Mouse (Mus musculus): ENCODE results near the gene Itgb7. TPM values are rescaled to one million over a fixed set of nuclear protein-coding genes. Genes with fewer than 3 reads are reported as not detected.

The Itgb7 gene
- total and polyA plus RNA-seq, 3 experiments: 2.0 to 4.7 (median 2.4) TPM

- DNase-seq: no peak
Observed at GRCm38 (mm10) chr15:102193652-102194051, 38.1 kb downstream of the Itgb7 start.

- no peak for DNase-seq
Observed at GRCm38 (mm10) chr15:102192820-102193386, 38.8 kb downstream of the Itgb7 start.

- DNase-seq: no peak
Observed at GRCm38 (mm10) chr15:102192271-102192812, 39.4 kb downstream of the Itgb7 start.

- no peak for DNase-seq
Observed at GRCm38 (mm10) chr15:102191699-102192098, 40.0 kb downstream of the Itgb7 start.

- no peak for DNase-seq
Observed at GRCm38 (mm10) chr15:102188883-102189282, 42.9 kb downstream of the Itgb7 start.

GRCm38 (mm10) chr15:102188096-102188495, 43.6 kb downstream of the Itgb7 start:
- no peak for DNase-seq

- peak; percentile 74 for DNase-seq
Observed at GRCm38 (mm10) chr15:102186239-102186638, 45.5 kb downstream of the Itgb7 start.

- DNase-seq: no peak
Observed at GRCm38 (mm10) chr15:102183076-102183475, 48.7 kb downstream of the Itgb7 start.

GRCm38 (mm10) chr15:102179924-102180323, 51.8 kb downstream of the Itgb7 start:
- DNase-seq: no peak

- DNase-seq: no peak
Observed at GRCm38 (mm10) chr15:102179106-102179505, 52.6 kb downstream of the Itgb7 start.

GRCm38 (mm10) chr15:102178279-102178678, 53.5 kb downstream of the Itgb7 start:
- DNase-seq: peak; percentile 80

- no peak for DNase-seq
Observed at GRCm38 (mm10) chr15:102177417-102177816, 54.3 kb downstream of the Itgb7 start.

GRCm38 (mm10) chr15:102176571-102177316, 55.0 kb downstream of the Itgb7 start:
- DNase-seq: no peak

- DNase-seq: no peak
Observed at GRCm38 (mm10) chr15:102175736-102176319, 55.9 kb downstream of the Itgb7 start.

- no peak for DNase-seq
Observed at GRCm38 (mm10) chr15:102173581-102173980, 58.2 kb downstream of the Itgb7 start.

GRCm38 (mm10) chr15:102169064-102169463, 62.7 kb downstream of the Itgb7 start:
- no peak for DNase-seq

- peak; percentile 81 for DNase-seq
Observed at GRCm38 (mm10) chr15:102167620-102168021, 64.1 kb downstream of the Itgb7 start.

Other genes with a start within 250 kb of the Itgb7 start
- 1 to 10 TPM; 1.7 TPM for gene Krt8, start 227.5 kb downstream of the Itgb7 start, total RNA-seq (2021)
- 0.62 and 1.1 TPM in 2 replicates for gene Krt8, start 227.5 kb downstream of the Itgb7 start, polyA plus RNA-seq (2012; rRNA removed)
- gene Krt18, start 203.8 kb downstream of the Itgb7 start, total RNA-seq (2021): 1 to 10 TPM; 1.6 to 2.5 TPM
- 0.61 and 1.1 TPM in 2 replicates for gene Krt18, start 203.8 kb downstream of the Itgb7 start, polyA plus RNA-seq (2012; rRNA removed)
- 100 to 1,000 TPM; 230 to 238 TPM for gene Eif4b, start 158.2 kb downstream of the Itgb7 start, total RNA-seq (2021)
- 28.8 and 43.7 TPM in 2 replicates for gene Eif4b, start 158.2 kb downstream of the Itgb7 start, polyA plus RNA-seq (2012; rRNA removed)
- 10 to 100 TPM; 75.2 to 91.8 TPM for gene Tns2, start 131.5 kb downstream of the Itgb7 start, total RNA-seq (2021)
- 101 and 107 TPM in 2 replicates for gene Tns2, start 131.5 kb downstream of the Itgb7 start, polyA plus RNA-seq (2012; rRNA removed)
- gene Spryd3, start 95.7 kb downstream of the Itgb7 start, total RNA-seq (2021): 10 to 100 TPM; 27.4 to 48.9 TPM
- 38.3 and 48.4 TPM in 2 replicates for gene Spryd3, start 95.7 kb downstream of the Itgb7 start, polyA plus RNA-seq (2012; rRNA removed)
- 10 to 100 TPM; 37.7 to 71.0 TPM for gene Igfbp6, start 87.6 kb downstream of the Itgb7 start, total RNA-seq (2021)
- 65.0 and 78.9 TPM in 2 replicates for gene Igfbp6, start 87.6 kb downstream of the Itgb7 start, polyA plus RNA-seq (2012; rRNA removed)
- gene Soat2, start 81.4 kb downstream of the Itgb7 start, total RNA-seq (2021): under 1 TPM; 0.35 to 0.49 TPM
- gene Soat2, start 81.4 kb downstream of the Itgb7 start, polyA plus RNA-seq (2012; rRNA removed): 0.88 and 0.92 TPM in 2 replicates
- 10 to 100 TPM; 48.6 to 60.7 TPM for gene Zfp740, start 28.7 kb downstream of the Itgb7 start, total RNA-seq (2021)
- 13.9 and 14.4 TPM in 2 replicates for gene Zfp740, start 28.7 kb downstream of the Itgb7 start, polyA plus RNA-seq (2012; rRNA removed)
- 100 to 1,000 TPM in 1 of 2 experiments, 10 to 100 TPM in 1; 71.2 to 106 TPM for gene Csad, start 27.2 kb downstream of the Itgb7 start, total RNA-seq (2021)
- gene Csad, start 27.2 kb downstream of the Itgb7 start, polyA plus RNA-seq (2012; rRNA removed): 128 and 216 TPM in 2 replicates
- gene Rarg, start 25.6 kb upstream of the Itgb7 start, total RNA-seq (2021): 10 to 100 TPM; 21.0 to 35.8 TPM
- 29.9 and 32.4 TPM in 2 replicates for gene Rarg, start 25.6 kb upstream of the Itgb7 start, polyA plus RNA-seq (2012; rRNA removed)
- not detected for gene Gm9918, start 38.6 kb upstream of the Itgb7 start, total RNA-seq (2021)
- gene Gm9918, start 38.6 kb upstream of the Itgb7 start, polyA plus RNA-seq (2012; rRNA removed): 0.47 and 0.87 TPM in 2 replicates
- gene Mfsd5, start 47.5 kb upstream of the Itgb7 start, total RNA-seq (2021): 10 to 100 TPM; 38.2 to 46.3 TPM
- gene Mfsd5, start 47.5 kb upstream of the Itgb7 start, polyA plus RNA-seq (2012; rRNA removed): 99.6 and 108 TPM in 2 replicates
- gene Espl1, start 64.3 kb upstream of the Itgb7 start, total RNA-seq (2021): 1 to 10 TPM in 1 of 2 experiments, under 1 TPM in 1; 0.86 to 2.5 TPM
- 1.8 and 2.2 TPM in 2 replicates for gene Espl1, start 64.3 kb upstream of the Itgb7 start, polyA plus RNA-seq (2012; rRNA removed)
- 100 to 1,000 TPM; 416 to 441 TPM for gene Pfdn5, start 94.2 kb upstream of the Itgb7 start, total RNA-seq (2021)
- gene Pfdn5, start 94.2 kb upstream of the Itgb7 start, polyA plus RNA-seq (2012; rRNA removed): 19.1 and 19.8 TPM in 2 replicates
- gene Myg1, start 99.8 kb upstream of the Itgb7 start, total RNA-seq (2021): 10 to 100 TPM; 54.1 to 60.3 TPM
- gene Myg1, start 99.8 kb upstream of the Itgb7 start, polyA plus RNA-seq (2012; rRNA removed): 73.3 and 77.5 TPM in 2 replicates
- 10 to 100 TPM; 16.8 to 18.1 TPM for gene Aaas, start 118.8 kb upstream of the Itgb7 start, total RNA-seq (2021)
- 44.9 and 46.6 TPM in 2 replicates for gene Aaas, start 118.8 kb upstream of the Itgb7 start, polyA plus RNA-seq (2012; rRNA removed)
- gene Sp7, start 135.2 kb upstream of the Itgb7 start, total RNA-seq (2021): under 1 TPM; 0.09 to 0.14 TPM
- gene Sp7, start 135.2 kb upstream of the Itgb7 start, polyA plus RNA-seq (2012; rRNA removed): 0.50 and 0.55 TPM in 2 replicates
- 10 to 100 TPM; 71.7 to 72.1 TPM for gene Sp1, start 174.2 kb upstream of the Itgb7 start, total RNA-seq (2021)
- 8.5 and 11.1 TPM in 2 replicates for gene Sp1, start 174.2 kb upstream of the Itgb7 start, polyA plus RNA-seq (2012; rRNA removed)
- 1 to 10 TPM; 1.0 to 1.6 TPM for gene Amhr2, start 213.4 kb upstream of the Itgb7 start, total RNA-seq (2021)
- gene Amhr2, start 213.4 kb upstream of the Itgb7 start, polyA plus RNA-seq (2012; rRNA removed): 1.3 and 2.5 TPM in 2 replicates
- 100 to 1,000 TPM; 105 to 197 TPM for gene Prr13, start 227.1 kb upstream of the Itgb7 start, total RNA-seq (2021)
- 213 and 313 TPM in 2 replicates for gene Prr13, start 227.1 kb upstream of the Itgb7 start, polyA plus RNA-seq (2012; rRNA removed)
- 100 to 1,000 TPM; 641 to 760 TPM for gene Pcbp2, start 238.6 kb upstream of the Itgb7 start, total RNA-seq (2021)
- gene Pcbp2, start 238.6 kb upstream of the Itgb7 start, polyA plus RNA-seq (2012; rRNA removed): 388 and 545 TPM in 2 replicates